Mouse (Mus musculus): ENCODE results near the gene Tbc1d2. TPM values are rescaled to one million over a fixed set of nuclear protein-coding genes. Genes with fewer than 3 reads are reported as not detected.

Tbc1d2 gene
- 6.1 and 7.6 TPM in 2 replicates for polyA plus RNA-seq (2012; rRNA removed)

DNA sequence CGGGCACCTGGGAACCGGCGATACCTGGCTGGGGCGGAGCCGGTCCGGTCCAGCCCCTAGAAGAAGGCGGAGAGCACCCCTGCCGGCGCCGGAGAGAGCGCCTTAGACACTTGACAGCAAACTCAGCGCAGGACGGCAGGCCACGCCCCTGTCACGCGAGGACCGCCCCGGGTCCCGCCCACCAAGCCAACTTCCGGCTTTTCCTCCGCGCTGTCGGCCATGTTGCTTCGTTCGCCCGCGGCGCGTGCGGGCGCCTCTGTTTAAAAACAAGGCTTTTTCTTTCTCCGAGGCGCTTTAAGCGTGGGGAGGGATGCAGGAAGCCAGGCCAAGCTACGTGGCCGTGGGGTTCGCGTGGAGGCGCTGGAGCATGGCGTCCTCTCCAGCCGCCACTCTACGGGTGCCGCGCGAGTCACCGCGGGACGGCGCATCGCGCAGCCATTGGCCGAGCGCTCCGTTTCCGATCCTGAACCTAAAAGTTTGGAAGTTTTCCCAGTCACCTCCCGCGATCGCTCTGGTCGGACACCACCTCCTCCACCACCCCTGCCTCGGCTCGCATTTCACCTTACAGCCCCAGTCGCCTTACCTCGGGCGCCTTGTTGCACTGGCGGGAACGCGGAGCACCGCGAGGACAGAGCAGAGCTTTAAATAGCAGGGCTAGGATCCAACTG, at the start of gene Tbc1d2:
TSS of gene Tbc1d2 (minus strand) at position 124 of the 668 bp plus-strand sequence.
- WGBS: under 1% methylated on average over 69 of the region's 69 CpGs

DNA sequence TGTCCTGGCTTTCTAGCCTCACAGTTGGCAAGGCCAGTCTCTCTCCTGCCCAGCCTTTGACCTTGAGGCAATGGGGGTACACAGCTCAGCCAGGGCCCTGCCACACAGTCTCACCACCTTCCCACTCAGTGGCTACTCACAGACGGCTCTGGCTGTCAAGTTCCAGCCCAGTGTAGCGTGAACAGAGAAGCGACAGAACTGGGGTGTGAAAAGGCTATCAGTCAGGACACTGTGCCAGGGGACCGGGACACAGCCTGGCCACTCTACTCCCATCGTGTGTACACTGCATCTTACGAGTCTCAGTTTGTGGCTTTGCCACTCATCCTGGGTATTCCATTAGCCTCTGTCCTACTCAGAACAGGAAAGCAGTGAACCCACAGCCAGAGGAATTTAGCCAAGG, 46.5 kb upstream of the Tbc1d2 start:
- no peaks in the 10 kb centered on the region for H3K27me3 ChIP-seq (replicated peaks; ENCODE audit: control insufficient read depth, insufficient read depth, low read length)
- no peaks in the 10 kb centered on the region for H3K4me1 ChIP-seq (ENCODE audit: control insufficient read depth, insufficient read depth, low read length)
- H3K27ac ChIP-seq (ENCODE audit: insufficient read depth, low read depth, low read length): no peak overlapping the region
- DNase-seq: no peak
- WGBS: 68% methylated on average over 6 of the region's 6 CpGs
- no peak overlapping the region for H3K4me3 ChIP-seq (ENCODE audit: insufficient read depth, low read depth, low read length)
- no peaks in the 10 kb centered on the region for H3K36me3 ChIP-seq (ENCODE audit: control insufficient read depth, insufficient read depth, low read length)
- TF ChIP-seq POLR2A (IDR thresholded peaks at IDR 0.05; ENCODE audit: low read depth, low read length) (no peak), CTCF (conservative IDR thresholded peaks at IDR 0.05; ENCODE audit: insufficient read depth, insufficient read length, low read depth, low read length) (no peak)

More for the DNA sequence above, at the start of gene Tbc1d2:
- H3K4me1 ChIP-seq (ENCODE audit: control insufficient read depth, insufficient read depth, low read length): peaks cover 15% of the 10 kb centered on the region; the same call in 1 of the 2 replicates
- H3K27me3 ChIP-seq (replicated peaks; ENCODE audit: control insufficient read depth, insufficient read depth, low read length): no peaks in the 10 kb centered on the region
- TF ChIP-seq POLR2A (IDR thresholded peaks at IDR 0.05; ENCODE audit: low read depth, low read length) (peak; percentile 32), CTCF (conservative IDR thresholded peaks at IDR 0.05; ENCODE audit: insufficient read depth, insufficient read length, low read depth, low read length) (peak; percentile 37; the same call in 1 of the 2 replicates)
- peak within 1 kb of the TSS; percentile 91 for H3K27ac ChIP-seq (ENCODE audit: insufficient read depth, low read depth, low read length)
- peak within 1 kb of the TSS; percentile 92 for H3K4me3 ChIP-seq (ENCODE audit: insufficient read depth, low read depth, low read length)
- no peaks in the 10 kb centered on the region for H3K36me3 ChIP-seq (ENCODE audit: control insufficient read depth, insufficient read depth, low read length)
- DNase-seq: peak; percentile 98

DNA sequence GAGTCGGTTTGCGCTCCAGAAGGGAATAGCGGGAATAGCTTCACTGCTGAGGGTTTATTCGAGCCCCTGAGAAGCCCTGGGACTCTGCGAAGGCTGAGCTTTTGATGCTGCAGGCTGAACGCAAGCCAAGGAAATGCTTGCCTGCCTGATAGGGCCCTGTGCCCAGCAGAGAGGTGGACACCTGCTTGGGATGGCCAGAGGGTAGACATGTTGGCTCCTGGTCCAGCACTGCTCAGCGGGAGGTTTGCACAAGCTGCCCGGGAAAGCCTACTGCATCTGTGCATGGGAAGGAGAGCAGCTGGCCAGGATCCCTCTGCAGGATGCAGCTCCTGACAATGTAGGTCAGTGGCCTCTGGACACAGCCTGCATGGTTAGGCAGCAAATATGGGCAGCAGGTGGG, 40.6 kb upstream of the Tbc1d2 start:
- no peaks in the 10 kb centered on the region for H3K4me1 ChIP-seq (ENCODE audit: control insufficient read depth, insufficient read depth, low read length)
- no peak overlapping the region for H3K4me3 ChIP-seq (ENCODE audit: insufficient read depth, low read depth, low read length)
- no peak for DNase-seq
- no peak for TF ChIP-seq POLR2A (IDR thresholded peaks at IDR 0.05; ENCODE audit: low read depth, low read length)
- TF ChIP-seq CTCF (conservative IDR thresholded peaks at IDR 0.05; ENCODE audit: insufficient read depth, insufficient read length, low read depth, low read length): no peak
- H3K36me3 ChIP-seq (ENCODE audit: control insufficient read depth, insufficient read depth, low read length): no peaks in the 10 kb centered on the region
- 88% methylated on average over 8 of the region's 8 CpGs for WGBS
- H3K27ac ChIP-seq (ENCODE audit: insufficient read depth, low read depth, low read length): no peak overlapping the region
- no peaks in the 10 kb centered on the region for H3K27me3 ChIP-seq (replicated peaks; ENCODE audit: control insufficient read depth, insufficient read depth, low read length)

DNA sequence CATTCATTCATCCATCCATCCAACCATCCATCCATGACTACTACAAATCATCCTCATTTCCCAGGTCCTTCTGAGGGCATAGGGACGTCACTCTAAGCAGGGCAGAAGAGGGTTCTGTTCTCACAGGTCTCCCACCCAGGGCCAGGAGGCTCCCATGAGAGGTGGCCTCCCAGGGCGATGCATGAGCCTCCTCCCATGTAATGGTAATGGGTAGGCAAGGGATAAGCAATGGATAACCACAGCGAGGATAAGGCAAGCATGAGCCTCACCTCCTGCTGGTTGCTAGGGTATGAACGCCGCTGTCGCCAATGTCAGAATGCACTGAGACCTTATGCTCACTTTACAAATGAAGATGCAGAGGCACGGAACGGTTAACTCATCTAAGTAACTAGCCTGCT, 40.0 kb upstream of the Tbc1d2 start:
- Histone ChIP-seq H3K4me1 (ENCODE audit: control insufficient read depth, insufficient read depth, low read length) (no peaks in the 10 kb centered on the region), H3K27ac (ENCODE audit: insufficient read depth, low read depth, low read length) (no peak overlapping the region), H3K36me3 (ENCODE audit: control insufficient read depth, insufficient read depth, low read length) (no peaks in the 10 kb centered on the region), H3K27me3 (replicated peaks; ENCODE audit: control insufficient read depth, insufficient read depth, low read length) (no peaks in the 10 kb centered on the region), H3K4me3 (ENCODE audit: insufficient read depth, low read depth, low read length) (no peak overlapping the region)
- WGBS: 87% methylated on average over 8 of the region's 8 CpGs
- no peak for TF ChIP-seq CTCF (conservative IDR thresholded peaks at IDR 0.05; ENCODE audit: insufficient read depth, insufficient read length, low read depth, low read length)
- no peak for TF ChIP-seq POLR2A (IDR thresholded peaks at IDR 0.05; ENCODE audit: low read depth, low read length)
- no peak for DNase-seq

DNA sequence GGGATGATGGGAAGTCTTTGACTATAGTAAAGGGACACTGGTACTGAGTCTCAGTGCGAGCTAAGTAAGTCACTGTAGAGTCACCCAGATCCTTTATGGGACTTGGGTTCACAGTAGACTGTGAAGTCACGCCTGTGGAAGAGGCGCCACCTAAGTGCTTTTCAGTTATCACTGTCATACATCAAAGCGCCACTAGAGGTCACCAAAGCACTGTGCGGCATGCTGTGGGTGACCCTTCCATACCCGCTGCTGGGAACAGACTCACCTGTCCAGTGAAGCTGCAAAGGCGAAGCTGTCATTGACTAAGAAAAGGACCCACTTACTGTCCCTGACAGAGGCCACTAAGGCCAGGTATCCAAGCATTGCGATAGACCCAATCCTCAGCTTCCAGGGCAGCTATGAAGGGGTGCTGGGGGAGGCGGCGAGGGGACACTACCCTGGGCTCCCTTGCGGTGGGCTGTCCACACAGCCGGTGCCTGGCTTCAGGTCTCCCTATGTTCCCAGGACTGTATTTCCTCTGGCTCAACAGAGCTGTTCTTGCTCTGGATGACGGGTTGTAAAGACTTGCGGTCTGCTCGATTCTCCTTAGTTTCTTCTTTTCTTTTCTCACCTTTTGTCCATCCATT, 39.5 kb upstream of the Tbc1d2 start:
- Histone ChIP-seq H3K4me1 (ENCODE audit: control insufficient read depth, insufficient read depth, low read length) (no peaks in the 10 kb centered on the region), H3K27me3 (replicated peaks; ENCODE audit: control insufficient read depth, insufficient read depth, low read length) (no peaks in the 10 kb centered on the region), H3K27ac (ENCODE audit: insufficient read depth, low read depth, low read length) (no peak overlapping the region), H3K4me3 (ENCODE audit: insufficient read depth, low read depth, low read length) (no peak overlapping the region), H3K36me3 (ENCODE audit: control insufficient read depth, insufficient read depth, low read length) (no peaks in the 10 kb centered on the region)
- DNase-seq: peak; percentile 71
- 42% methylated on average over 15 of the region's 15 CpGs for WGBS
- TF ChIP-seq POLR2A (IDR thresholded peaks at IDR 0.05; ENCODE audit: low read depth, low read length): no peak
- peak; percentile 98; the same call in 1 of the 2 replicates for TF ChIP-seq CTCF (conservative IDR thresholded peaks at IDR 0.05; ENCODE audit: insufficient read depth, insufficient read length, low read depth, low read length)

DNA sequence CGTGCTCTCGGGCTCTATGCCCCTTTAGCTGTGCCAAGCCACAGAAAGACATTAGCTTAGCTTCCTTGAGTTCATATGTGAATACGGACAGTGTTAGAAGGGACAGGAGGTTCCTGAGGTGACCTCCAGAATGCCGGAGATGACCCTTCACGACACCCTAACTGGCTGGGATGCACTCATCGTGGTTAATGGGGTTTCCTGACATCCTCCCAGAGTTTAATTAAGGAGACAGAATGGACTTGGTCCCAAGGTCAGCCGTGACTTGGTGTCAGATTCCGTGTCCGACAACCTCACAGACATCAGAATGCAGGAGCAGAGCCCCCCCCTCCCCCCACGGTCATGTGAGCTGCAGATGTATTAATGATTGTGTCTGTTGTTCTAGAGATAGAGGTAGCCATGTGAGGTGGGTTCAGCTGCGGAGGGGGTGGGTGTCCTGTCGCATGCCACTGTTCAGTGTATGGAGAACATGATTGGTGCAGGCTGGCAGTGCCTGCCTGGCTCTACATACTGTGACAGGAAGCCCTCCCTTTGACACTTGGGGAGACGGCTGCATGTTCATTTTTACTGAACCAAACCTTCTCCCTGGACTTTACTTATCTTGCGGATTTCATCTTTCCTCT, 38.3 kb upstream of the Tbc1d2 start:
- H3K27ac ChIP-seq (ENCODE audit: insufficient read depth, low read depth, low read length): no peak overlapping the region
- 42% methylated on average over 14 of the region's 14 CpGs for WGBS

DNA sequence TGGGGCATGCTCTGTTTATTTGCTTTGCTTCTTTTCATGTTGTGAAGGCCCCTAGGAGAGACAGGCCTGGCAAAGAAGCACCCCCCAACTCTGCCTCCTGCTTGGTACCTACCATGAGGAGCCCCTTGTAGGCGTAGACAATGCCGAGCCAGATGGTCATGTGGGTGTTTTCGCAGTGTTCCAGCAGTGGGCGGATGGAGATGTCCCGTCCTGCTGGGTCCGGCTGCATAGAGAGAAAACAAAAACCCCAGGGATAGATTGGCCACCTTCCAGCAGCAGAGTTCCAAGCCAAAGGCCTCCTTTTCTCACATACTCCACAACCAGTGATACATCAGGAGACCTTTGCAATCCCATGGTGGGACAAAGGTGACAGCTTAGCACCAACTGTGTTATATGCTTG, 34.2 kb upstream of the Tbc1d2 start:
- Histone ChIP-seq H3K27me3 (replicated peaks; ENCODE audit: control insufficient read depth, insufficient read depth, low read length) (no peaks in the 10 kb centered on the region), H3K27ac (ENCODE audit: insufficient read depth, low read depth, low read length) (no peak overlapping the region), H3K4me1 (ENCODE audit: control insufficient read depth, insufficient read depth, low read length) (no peaks in the 10 kb centered on the region), H3K4me3 (ENCODE audit: insufficient read depth, low read depth, low read length) (no peak overlapping the region), H3K36me3 (ENCODE audit: control insufficient read depth, insufficient read depth, low read length) (no peaks in the 10 kb centered on the region)
- WGBS: 45% methylated on average over 6 of the region's 6 CpGs
- DNase-seq: no peak
- TF ChIP-seq CTCF (conservative IDR thresholded peaks at IDR 0.05; ENCODE audit: insufficient read depth, insufficient read length, low read depth, low read length): no peak
- TF ChIP-seq POLR2A (IDR thresholded peaks at IDR 0.05; ENCODE audit: low read depth, low read length): no peak

More for the DNA sequence above, 38.3 kb upstream of the Tbc1d2 start:
- Histone ChIP-seq H3K4me3 (ENCODE audit: insufficient read depth, low read depth, low read length) (no peak overlapping the region), H3K27me3 (replicated peaks; ENCODE audit: control insufficient read depth, insufficient read depth, low read length) (no peaks in the 10 kb centered on the region), H3K36me3 (ENCODE audit: control insufficient read depth, insufficient read depth, low read length) (no peaks in the 10 kb centered on the region), H3K4me1 (ENCODE audit: control insufficient read depth, insufficient read depth, low read length) (no peaks in the 10 kb centered on the region)
- DNase-seq: no peak
- no peak for TF ChIP-seq CTCF (conservative IDR thresholded peaks at IDR 0.05; ENCODE audit: insufficient read depth, insufficient read length, low read depth, low read length)
- no peak for TF ChIP-seq POLR2A (IDR thresholded peaks at IDR 0.05; ENCODE audit: low read depth, low read length)
